25 mouse cellular contexts compared by ENCODE assay signal in genomic region chr19:27328166-27328565, GRCm38 (mm10). TPM values are rescaled to one million over a fixed set of nuclear protein-coding genes. Genes with fewer than 3 reads are reported as not detected.
DNase-seq lines count a peak whose midpoint lies in the region; ATAC-seq and TF ChIP-seq lines count a peak whose summit lies in the region.
"Had no signal": no experiment of that assay in that cellular context is flagged by ENCODE, and none has a peak within 500 bp of the region (broad histone marks: within the 10 kb centered on the region; RNA-seq: fewer than 3 reads in every experiment).

No protein-coding gene starts in this region.

- TF ChIP-seq EP300 in stomach, postnatal 0 days (optimal IDR thresholded peaks at IDR 0.05), result no peak

- TF ChIP-seq CTCF in stomach, postnatal 0 days (IDR thresholded peaks at IDR 0.05; ENCODE audit: low read depth), result no peak

- no peaks in the 10 kb centered on the region for H3K9me3 ChIP-seq in embryonic facial prominence, embryonic 11.5 days (replicated peaks; ENCODE audit: control insufficient read depth, low read length)
- no peaks in the 10 kb centered on the region for H3K9me3 ChIP-seq in embryonic facial prominence, embryonic 10.5 days
- H3K9me3 ChIP-seq in liver, embryonic 11.5 days (ENCODE audit: control insufficient read depth, low read length), result no peaks in the 10 kb centered on the region
- H3K9me3 ChIP-seq in liver, embryonic 12.5 days (replicated peaks), result no peaks in the 10 kb centered on the region
- no peaks in the 10 kb centered on the region for H3K9me3 ChIP-seq in stomach, postnatal 0 days (ENCODE audit: control insufficient read depth, low read length)
- H3K9me3 ChIP-seq: embryonic facial prominence, embryonic 15.5 days; forebrain, embryonic 12.5 days; G1E; heart, embryonic 12.5 days had no signal

- no peaks in the 10 kb centered on the region for H3K4me1 ChIP-seq in embryonic facial prominence, embryonic 11.5 days (ENCODE audit: control insufficient read depth, insufficient read depth, low read length)
- H3K4me1 ChIP-seq in embryonic facial prominence, embryonic 10.5 days, result peaks cover 9% of the 10 kb centered on the region
- no peaks in the 10 kb centered on the region for H3K4me1 ChIP-seq in liver, embryonic 11.5 days (replicated peaks; ENCODE audit: control insufficient read depth, insufficient read depth, low read length)
- no peaks in the 10 kb centered on the region for H3K4me1 ChIP-seq in liver, embryonic 12.5 days
- H3K4me1 ChIP-seq in stomach, postnatal 0 days (replicated peaks; ENCODE audit: control insufficient read depth, insufficient read depth), result no peaks in the 10 kb centered on the region
- H3K4me1 ChIP-seq: heart, embryonic 12.5 days had no signal

- H3K27me3 ChIP-seq in embryonic facial prominence, embryonic 11.5 days (ENCODE audit: control insufficient read depth, insufficient read depth, low read length), result no peaks in the 10 kb centered on the region
- no peaks in the 10 kb centered on the region for H3K27me3 ChIP-seq in embryonic facial prominence, embryonic 10.5 days (replicated peaks; ENCODE audit: low read depth, poor library complexity, severe bottlenecking)
- no peaks in the 10 kb centered on the region; the same call in 1 of the 2 replicates for H3K27me3 ChIP-seq in liver, embryonic 11.5 days (replicated peaks; ENCODE audit: control insufficient read depth, insufficient read depth, low read length)
- no peaks in the 10 kb centered on the region for H3K27me3 ChIP-seq in liver, embryonic 12.5 days (replicated peaks)
- no peaks in the 10 kb centered on the region for H3K27me3 ChIP-seq in stomach, postnatal 0 days (ENCODE audit: control insufficient read depth, insufficient read depth, low read length)
- H3K27me3 ChIP-seq: forebrain, embryonic 12.5 days; Patski had no signal

- peak; percentile 25 for DNase-seq in embryonic facial prominence, embryonic 11.5 days (ENCODE audit: low spot score)
- DNase-seq in embryonic facial prominence, embryonic 10.5 days (ENCODE audit: low spot score), result no peak
- DNase-seq in liver, embryonic 11.5 days (ENCODE audit: low spot score), result no peak
- DNase-seq in NIH3T3 (ENCODE audit: low read depth), result peak; percentile 57
- no peak for DNase-seq in stomach, postnatal 0 days (ENCODE audit: low spot score)
- DNase-seq in Muller cell, postnatal 12 days (ENCODE audit: inconsistent ontology term), result no peak
- DNase-seq: B cell, adult 2 months; cerebellum, adult 11-12 months; cerebellum, adult 9-10 months; cerebellum, postnatal 25 days; gastrocnemius, postnatal 14 days; heart, adult 2 months had no signal

- no peak overlapping the region for H3K27ac ChIP-seq in embryonic facial prominence, embryonic 11.5 days (replicated peaks; ENCODE audit: low read depth, low read length)
- H3K27ac ChIP-seq in embryonic facial prominence, embryonic 10.5 days (replicated peaks), result no peak overlapping the region
- H3K27ac ChIP-seq in liver, embryonic 11.5 days (ENCODE audit: low read depth, low read length), result 0 out of 2 replicates have a peak overlapping the region, but pooled peaks have one; percentile 9
- no peak overlapping the region; the same call in 1 of the 2 replicates for H3K27ac ChIP-seq in liver, embryonic 12.5 days
- H3K27ac ChIP-seq in stomach, postnatal 0 days (replicated peaks), result peak overlapping the region; percentile 1
- H3K27ac ChIP-seq: embryonic facial prominence, embryonic 15.5 days; forebrain, embryonic 12.5 days; heart, adult 2 months; hindbrain, embryonic 10.5 days; hindbrain, embryonic 14.5 days had no signal

- H3K4me2 ChIP-seq in embryonic facial prominence, embryonic 11.5 days (ENCODE audit: low read depth, low read length), result no peak overlapping the region
- no peak overlapping the region for H3K4me2 ChIP-seq in liver, embryonic 11.5 days
- no peak overlapping the region for H3K4me2 ChIP-seq in liver, embryonic 12.5 days
- no peak overlapping the region for H3K4me2 ChIP-seq in stomach, postnatal 0 days (replicated peaks; ENCODE audit: low read depth)
- H3K4me2 ChIP-seq: embryonic facial prominence, embryonic 15.5 days; forebrain, embryonic 12.5 days; heart, embryonic 12.5 days; hindbrain, embryonic 14.5 days had no signal

- no peak overlapping the region for H3K4me3 ChIP-seq in embryonic facial prominence, embryonic 11.5 days (ENCODE audit: low read depth, low read length)
- H3K4me3 ChIP-seq in embryonic facial prominence, embryonic 10.5 days, result no peak overlapping the region
- no peak overlapping the region for H3K4me3 ChIP-seq in liver, embryonic 11.5 days (ENCODE audit: low read depth, low read length)
- H3K4me3 ChIP-seq in liver, embryonic 12.5 days, result no peak overlapping the region
- no peak overlapping the region for H3K4me3 ChIP-seq in stomach, postnatal 0 days (ENCODE audit: low read depth, low read length)
- H3K4me3 ChIP-seq: embryonic facial prominence, embryonic 15.5 days; forebrain, embryonic 12.5 days; heart, adult 2 months; heart, embryonic 12.5 days; hindbrain, embryonic 10.5 days had no signal

- WGBS in embryonic facial prominence, embryonic 11.5 days, result 52% methylated on average over 3 of the region's 3 CpGs
- WGBS in embryonic facial prominence, embryonic 10.5 days, result 69% methylated on average over 3 of the region's 3 CpGs
- 73% methylated on average over 3 of the region's 3 CpGs for WGBS in liver, embryonic 11.5 days
- 59% methylated on average over 3 of the region's 3 CpGs for WGBS in liver, embryonic 12.5 days (ENCODE audit: insufficient replicate concordance)
- 28% methylated on average over 3 of the region's 3 CpGs for WGBS in stomach, postnatal 0 days

- H3K36me3 ChIP-seq in embryonic facial prominence, embryonic 11.5 days (replicated peaks; ENCODE audit: control insufficient read depth, insufficient read depth, low read depth, low read length), result no peaks in the 10 kb centered on the region
- no peaks in the 10 kb centered on the region for H3K36me3 ChIP-seq in embryonic facial prominence, embryonic 10.5 days (replicated peaks)
- H3K36me3 ChIP-seq in liver, embryonic 11.5 days (ENCODE audit: control insufficient read depth, insufficient read depth, low read length), result no peaks in the 10 kb centered on the region
- H3K36me3 ChIP-seq in liver, embryonic 12.5 days, result no peaks in the 10 kb centered on the region
- no peaks in the 10 kb centered on the region for H3K36me3 ChIP-seq in stomach, postnatal 0 days (ENCODE audit: control insufficient read depth, insufficient read depth, low read length)
- H3K36me3 ChIP-seq: embryonic facial prominence, embryonic 15.5 days; forebrain, embryonic 12.5 days; G1E; heart, embryonic 12.5 days; hindbrain, embryonic 10.5 days had no signal

- no peak for ATAC-seq in embryonic facial prominence, embryonic 11.5 days (replicated peaks; ENCODE audit: insufficient number of reproducible peaks, low FRiP score, low TSS enrichment, low read depth)
- no peak for ATAC-seq in liver, embryonic 11.5 days (replicated peaks; ENCODE audit: low FRiP score)
- no peak for ATAC-seq in liver, embryonic 12.5 days
- ATAC-seq in stomach, postnatal 0 days (ENCODE audit: low FRiP score, low TSS enrichment), result no peak
- ATAC-seq: activated CD4-positive, CD25-positive, alpha-beta regulatory T cell, adult 4 months; CD4-positive, CD25-positive, alpha-beta regulatory T cell, adult 4 months; forebrain, embryonic 16.5 days; Patski had no signal

- H3K9ac ChIP-seq in embryonic facial prominence, embryonic 11.5 days (replicated peaks; ENCODE audit: low read length), result no peak overlapping the region
- H3K9ac ChIP-seq in liver, embryonic 11.5 days (ENCODE audit: low read depth, low read length), result no peak overlapping the region
- no peak overlapping the region for H3K9ac ChIP-seq in liver, embryonic 12.5 days
- no peak overlapping the region for H3K9ac ChIP-seq in stomach, postnatal 0 days (ENCODE audit: low read length)
- H3K9ac ChIP-seq: embryonic facial prominence, embryonic 15.5 days; forebrain, embryonic 12.5 days; heart, embryonic 12.5 days; hindbrain, embryonic 14.5 days had no signal

RNA-seq across cellular contexts. Expression of gene Kcnv2, which starts 5.8 kb away (rescaled TPM):
- 0.06 and 0.14 TPM in 2 replicates for polyA plus RNA-seq in embryonic facial prominence, embryonic 11.5 days (2014; fragmentation: Nextera tagmentation; extraction: Ambion mirVana)
- 0.14 TPM in 1 of 2 replicates, not detected in the other for polyA plus RNA-seq in embryonic facial prominence, embryonic 10.5 days (2016; fragmentation: Nextera tagmentation; extraction: Ambion mirVana)
- polyA plus RNA-seq in liver, embryonic 11.5 days (2014; fragmentation: Nextera tagmentation; extraction: Ambion mirVana), result 0.03 TPM in 1 of 2 replicates, not detected in the other
- polyA plus RNA-seq in liver, embryonic 12.5 days (2016; fragmentation: Nextera tagmentation; extraction: Ambion mirVana), result not detected in 2 replicates
- 0.02 and 0.05 TPM in 2 replicates for polyA plus RNA-seq in stomach, postnatal 0 days (2015; fragmentation: Nextera tagmentation; extraction: Ambion mirVana)
- polyA plus RNA-seq: CD4-positive, CD25-positive, alpha-beta regulatory T cell, adult 4 months; cortical plate, adult 2 months; embryonic facial prominence, embryonic 15.5 days; forebrain, embryonic 12.5 days; forebrain, embryonic 16.5 days; G1E; gonadal fat pad, adult 2 months; Patski had no signal

Comparison
In these comparisons a context has a peak if more than half of its experiments do, and no peak if none do; other contexts are left out.
1. DNase-seq: peak in embryonic facial prominence, embryonic 11.5 days (single experiment) and NIH3T3 (single experiment); none in embryonic facial prominence, embryonic 10.5 days (single experiment), liver, embryonic 11.5 days (single experiment), stomach, postnatal 0 days (single experiment) and Muller cell, postnatal 12 days (single experiment).
2. H3K27ac ChIP-seq: peak in liver, embryonic 11.5 days (single experiment) and stomach, postnatal 0 days (single experiment); none in embryonic facial prominence, embryonic 11.5 days (single experiment), embryonic facial prominence, embryonic 10.5 days (single experiment) and liver, embryonic 12.5 days (single experiment).